Mouse (Mus musculus): ENCODE results near the gene Slitrk2.

Gene Slitrk2

DNA sequence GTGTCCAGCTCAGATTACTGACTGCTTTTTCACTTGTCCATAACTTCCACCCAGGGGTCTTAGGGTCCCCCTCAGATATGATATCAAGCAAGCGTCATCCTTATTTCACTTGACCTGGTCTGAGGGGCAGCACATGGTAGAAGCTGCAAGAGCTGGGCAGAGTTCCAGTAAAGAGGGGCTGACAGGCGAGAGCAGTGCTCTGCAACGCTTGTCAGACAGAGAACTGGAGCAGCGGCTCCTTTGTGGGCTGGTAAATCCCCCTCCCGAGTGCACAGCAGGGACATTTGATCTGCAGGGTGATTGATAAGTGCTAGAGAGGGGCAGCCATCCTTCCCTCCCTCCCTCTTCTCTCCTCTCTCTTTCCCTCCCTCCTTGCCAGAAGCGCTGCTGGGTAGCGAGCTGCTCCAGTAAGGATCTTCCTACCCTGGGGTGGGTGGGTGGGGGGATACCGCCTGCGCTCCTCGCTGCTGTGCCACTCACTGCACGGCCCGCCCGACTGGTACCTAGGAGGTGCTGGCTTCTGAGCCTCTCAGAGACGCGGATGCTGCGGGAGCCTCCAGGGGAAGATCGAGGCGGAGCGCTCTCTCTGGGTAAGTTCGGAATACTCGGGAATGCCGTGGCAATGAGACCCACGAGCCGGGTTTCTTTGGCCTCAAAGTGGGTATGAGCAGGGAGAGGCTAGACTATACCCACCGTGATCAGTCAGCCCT lies at the start of gene Slitrk2:
TSS of gene Slitrk2 (plus strand) at position 408 of the 710 bp plus-strand sequence.
- DNase-seq (ENCODE audit: low spot score), result no peak

- DNase-seq (ENCODE audit: low spot score), result no peak
Observed at GRCm38 (mm10) chrX:66605490-66605889, 43.6 kb upstream of the Slitrk2 start.

- DNase-seq (ENCODE audit: low spot score), result peak; percentile 15
Observed at GRCm38 (mm10) chrX:66652455-66653144, 3.5 kb downstream of the Slitrk2 start.

GRCm38 (mm10) chrX:66657365-66657764 lies 8.2 kb downstream of the Slitrk2 start:
- no peak for DNase-seq (ENCODE audit: low spot score)

DNA sequence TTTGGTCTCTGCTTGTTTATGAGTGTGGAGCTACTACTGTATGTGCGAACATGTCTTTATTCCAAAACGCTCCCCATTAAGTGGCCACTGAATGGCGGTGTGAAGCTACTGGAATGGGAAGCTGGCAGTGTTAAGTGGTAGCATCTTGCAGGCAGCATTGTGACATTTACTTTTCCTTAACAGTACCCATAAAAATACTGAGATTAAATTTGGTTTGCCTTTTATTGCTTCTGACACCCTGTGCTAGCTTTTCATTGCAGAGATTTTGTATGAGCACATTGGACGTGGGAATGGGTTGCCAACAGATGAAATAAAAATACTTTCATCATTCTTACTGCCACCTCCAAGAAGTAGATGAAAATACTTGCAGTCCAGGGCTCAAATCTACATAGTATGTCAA lies 27.8 kb downstream of the Slitrk2 start:
- no peak for DNase-seq (ENCODE audit: low spot score)

DNA sequence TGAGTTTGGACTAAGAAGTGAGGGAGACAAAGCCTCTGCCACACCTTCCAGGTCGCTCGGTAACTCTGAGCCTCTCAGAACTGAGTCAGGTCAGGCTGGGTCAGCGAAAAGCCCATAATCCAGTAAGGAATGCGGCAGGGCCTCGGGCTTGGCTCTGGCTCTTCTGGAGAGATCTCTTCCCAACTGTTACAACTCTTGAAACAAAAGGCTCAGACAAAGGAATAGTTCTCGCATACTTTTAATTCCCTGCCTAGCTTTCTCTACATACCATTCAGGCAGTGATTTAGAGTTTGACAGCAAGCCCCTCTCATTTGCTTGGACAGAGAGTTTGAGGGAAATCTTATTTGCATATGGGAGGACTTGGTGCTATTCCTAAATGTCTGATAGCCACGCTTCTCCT lies 29.5 kb downstream of the Slitrk2 start:
- no peak for DNase-seq (ENCODE audit: low spot score)

Data from yolk sac, embryonic 10.5 days (tissue).